Mouse (Mus musculus) kidney, embryonic 16.5 days (tissue): Measurements from ENCODE around the gene Mindy1. TPM values are rescaled to one million over a fixed set of nuclear protein-coding genes. Genes with fewer than 3 reads are reported as not detected.

Experiments
- ATAC-seq: fragments of 200-750 bp; cut with Nextera tagmentation; 2 replicates; pipeline ENCODE4 v1.8.0; 2017; ENCODE audit warnings: moderate TSS enrichment; ENCODE audit not compliant: low FRiP score, low TSS enrichment
- H3K27ac ChIP-seq: fragments of 300-500 bp; sonication (generic); 2 replicates; pipeline ENCODE4 v1.5.1; 2014; ENCODE audit warnings: low read length
- H3K27me3 ChIP-seq: fragments of 300-500 bp; sonication (generic); 2 replicates; pipeline ENCODE4 v1.6.1; 2014; ENCODE audit warnings: low read length, control low read depth, mixed read lengths; ENCODE audit not compliant: insufficient read depth
- H3K36me3 ChIP-seq: fragments of 300-500 bp; sonication (generic); 2 replicates; pipeline ENCODE4 v1.6.1; 2014; ENCODE audit warnings: low read length, control low read depth, mixed read lengths; ENCODE audit not compliant: insufficient read depth
- H3K4me1 ChIP-seq: fragments of 300-500 bp; sonication (generic); 2 replicates; pipeline ENCODE4 v1.6.1; 2014; ENCODE audit warnings: low read length, control low read depth, mixed read lengths; ENCODE audit not compliant: insufficient read depth
- H3K4me2 ChIP-seq: fragments of 300-500 bp; sonication (generic); replicated peaks from 2 replicates; pipeline ENCODE4 v1.6.1; 2014; ENCODE audit warnings: low read depth, low read length
- H3K4me3 ChIP-seq: fragments of 300-500 bp; sonication (generic); 2 replicates; pipeline ENCODE4 v1.5.1; 2014; ENCODE audit warnings: mild to moderate bottlenecking, low read length
- H3K9ac ChIP-seq: fragments of 300-500 bp; sonication (generic); replicated peaks from 2 replicates; pipeline ENCODE4 v1.6.1; 2014; ENCODE audit warnings: low read length
- H3K9me3 ChIP-seq: fragments of 300-500 bp; sonication (generic); 2 replicates; pipeline ENCODE4 v1.6.1; 2016; ENCODE audit warnings: low read length, control low read depth
- WGBS: fragments of 180-500 bp; shearing (Covaris S2); extraction: QIAGEN DNeasy Blood & Tissue Kit; methylation state at CpG from one replicate; pipeline ENCODE4 v1.1.7; 2014; 5-methylcytosine and 5-hydroxymethylcytosine counted together
- polyA plus RNA-seq: library from polyadenylated mRNA; unstranded; fragments of >200 nt; fragmentation: Nextera tagmentation; extraction: Ambion mirVana; gene quantifications from 2 replicates; pipeline ENCODE4 v1.2.1, GENCODE M21; 2015

Mindy1 gene
- polyA plus RNA-seq, 1 experiment from 2014 or later: 57.0 TPM

GRCm38 (mm10) chr3:95243086-95243485, 38.1 kb upstream of the Mindy1 start:
- no peak overlapping the region for H3K9ac ChIP-seq
- no peak overlapping the region for H3K4me2 ChIP-seq
- H3K27ac ChIP-seq: no peak overlapping the region
- peaks cover 14% of the 10 kb centered on the region for H3K36me3 ChIP-seq
- H3K27me3 ChIP-seq: no peaks in the 10 kb centered on the region
- no peak for ATAC-seq
- H3K4me1 ChIP-seq: no peaks in the 10 kb centered on the region
- WGBS: 64% methylated on average over 2 of the region's 2 CpGs
- no peak overlapping the region for H3K4me3 ChIP-seq
- no peaks in the 10 kb centered on the region for H3K9me3 ChIP-seq

- peaks cover 3% of the 10 kb centered on the region; the same call in 1 of the 2 replicates for H3K4me1 ChIP-seq
- 83% methylated on average over 5 of the region's 5 CpGs for WGBS
- ATAC-seq: no peak
Observed at GRCm38 (mm10) chr3:95246465-95247231, 34.5 kb upstream of the Mindy1 start.

GRCm38 (mm10) chr3:95247660-95248336, 33.3 kb upstream of the Mindy1 start:
- Histone ChIP-seq H3K4me1 (peaks cover 3% of the 10 kb centered on the region; the same call in 1 of the 2 replicates), H3K27me3 (no peaks in the 10 kb centered on the region), H3K9ac (no peak overlapping the region), H3K27ac (no peak overlapping the region), H3K9me3 (no peaks in the 10 kb centered on the region), H3K4me3 (no peak overlapping the region), H3K4me2 (no peak overlapping the region), H3K36me3 (peaks cover 12% of the 10 kb centered on the region; the same call in 1 of the 2 replicates)
- 57% methylated on average over 1 of the region's 1 CpGs for WGBS
- no peak for ATAC-seq

More at GRCm38 (mm10) chr3:95246465-95247231, 34.5 kb upstream of the Mindy1 start:
- no peak overlapping the region for H3K4me3 ChIP-seq
- H3K36me3 ChIP-seq: 0 out of 2 replicates have a peak, but pooled peaks cover 10% of the 10 kb centered on the region
- no peak overlapping the region for H3K9ac ChIP-seq
- no peak overlapping the region for H3K27ac ChIP-seq
- H3K27me3 ChIP-seq: no peaks in the 10 kb centered on the region
- H3K9me3 ChIP-seq: no peaks in the 10 kb centered on the region
- H3K4me2 ChIP-seq: no peak overlapping the region

- H3K36me3 ChIP-seq: peaks cover 14% of the 10 kb centered on the region
- H3K4me3 ChIP-seq: no peak overlapping the region
- no peaks in the 10 kb centered on the region for H3K27me3 ChIP-seq
- no peak for ATAC-seq
- H3K9ac ChIP-seq: no peak overlapping the region
- 58% methylated on average over 5 of the region's 5 CpGs for WGBS
- H3K9me3 ChIP-seq: no peaks in the 10 kb centered on the region
- peaks cover 3% of the 10 kb centered on the region; the same call in 1 of the 2 replicates for H3K4me1 ChIP-seq
- no peak overlapping the region for H3K27ac ChIP-seq
- H3K4me2 ChIP-seq: no peak overlapping the region
Observed at GRCm38 (mm10) chr3:95250361-95250760, 30.8 kb upstream of the Mindy1 start.

- H3K9me3 ChIP-seq: no peaks in the 10 kb centered on the region
- no peak within 1 kb of the TSS for H3K9ac ChIP-seq
- no peak within 1 kb of the TSS for H3K4me3 ChIP-seq
- H3K27ac ChIP-seq: 0 out of 2 replicates have a peak within 1 kb of the TSS, but pooled peaks have one; percentile 50
- WGBS: 50% methylated on average over 7 of the region's 7 CpGs
- no peak within 1 kb of the TSS; the same call in 1 of the 2 replicates for H3K4me2 ChIP-seq
- H3K27me3 ChIP-seq: no peaks in the 10 kb centered on the region
- peaks cover 3% of the 10 kb centered on the region; the same call in 1 of the 2 replicates for H3K4me1 ChIP-seq
- peaks cover 12% of the 10 kb centered on the region for H3K36me3 ChIP-seq
- ATAC-seq: 0 out of 2 replicates have a peak, but pooled peaks have one; percentile 31
Observed at GRCm38 (mm10) chr3:95250783-95251424, 30.2 kb upstream of the Mindy1 start, which contains the start of gene Bnipl. TSS of gene Bnipl (minus strand) at chr3:95251193.

DNA sequence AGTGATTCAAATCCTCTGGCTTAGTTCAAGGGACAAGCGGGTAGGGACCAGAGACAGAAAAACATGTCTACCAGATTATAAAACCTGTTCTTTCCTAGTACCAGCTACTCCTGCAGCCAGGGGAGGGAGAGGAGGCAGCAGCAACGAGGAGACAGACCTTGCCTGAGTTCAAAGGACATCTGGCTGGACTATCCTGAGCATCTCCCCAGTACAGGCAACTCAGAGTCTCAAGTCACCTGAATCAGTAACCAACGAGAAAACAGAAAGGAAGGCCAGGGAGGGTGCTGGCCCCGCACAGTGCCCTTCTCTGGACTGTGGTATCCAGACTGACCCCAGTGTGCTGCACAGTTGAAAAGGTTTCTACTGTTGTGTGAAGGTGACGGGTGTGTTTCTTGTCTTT, 24.2 kb upstream of the Mindy1 start:
- no peak for ATAC-seq
- no peak overlapping the region for H3K4me3 ChIP-seq
- WGBS: 77% methylated on average over 5 of the region's 5 CpGs
- no peaks in the 10 kb centered on the region for H3K4me1 ChIP-seq
- H3K4me2 ChIP-seq: no peak overlapping the region
- no peak overlapping the region for H3K27ac ChIP-seq
- no peaks in the 10 kb centered on the region for H3K27me3 ChIP-seq
- H3K36me3 ChIP-seq: peaks cover 50% of the 10 kb centered on the region
- H3K9me3 ChIP-seq: no peaks in the 10 kb centered on the region
- H3K9ac ChIP-seq: no peak overlapping the region

- no peak overlapping the region for H3K4me3 ChIP-seq
- no peak overlapping the region for H3K27ac ChIP-seq
- no peaks in the 10 kb centered on the region for H3K4me1 ChIP-seq
- H3K36me3 ChIP-seq: peaks cover 44% of the 10 kb centered on the region
- no peak for ATAC-seq
- H3K4me2 ChIP-seq: no peak overlapping the region
- no peaks in the 10 kb centered on the region for H3K27me3 ChIP-seq
- H3K9me3 ChIP-seq: no peaks in the 10 kb centered on the region
- H3K9ac ChIP-seq: no peak overlapping the region
- 96% methylated on average over 4 of the region's 4 CpGs for WGBS
Observed at GRCm38 (mm10) chr3:95261975-95262374, 19.2 kb upstream of the Mindy1 start.

GRCm38 (mm10) chr3:95263089-95263739, 17.9 kb upstream of the Mindy1 start:
- 41% methylated on average over 11 of the region's 11 CpGs for WGBS

DNA sequence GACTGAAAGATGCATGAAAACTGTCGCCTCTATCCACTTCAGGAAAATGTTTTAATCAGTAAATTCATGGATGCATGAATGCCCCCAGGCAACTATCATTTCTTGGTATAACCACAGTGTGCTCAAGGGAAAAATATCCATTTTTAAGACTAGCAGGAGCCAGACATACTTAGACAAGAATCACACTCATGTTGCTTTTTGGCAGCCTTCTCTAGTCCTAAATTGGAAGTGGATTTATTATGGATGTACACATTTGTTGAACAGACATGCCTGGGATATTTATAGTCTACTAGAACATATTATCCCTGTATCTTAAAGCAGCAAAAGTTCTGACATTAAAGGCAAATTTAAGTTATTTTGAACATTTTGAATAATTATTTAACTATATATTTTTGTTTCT, 16.4 kb upstream of the Mindy1 start:
- H3K4me3 ChIP-seq: no peak overlapping the region
- H3K9ac ChIP-seq: no peak overlapping the region
- H3K27ac ChIP-seq: no peak overlapping the region
- no peaks in the 10 kb centered on the region for H3K9me3 ChIP-seq
- H3K27me3 ChIP-seq: no peaks in the 10 kb centered on the region
- no peak overlapping the region for H3K4me2 ChIP-seq
- H3K36me3 ChIP-seq: peaks cover 32% of the 10 kb centered on the region
- ATAC-seq: no peak
- peaks cover 1% of the 10 kb centered on the region; the same call in 1 of the 2 replicates for H3K4me1 ChIP-seq
- 77% methylated on average over 1 of the region's 1 CpGs for WGBS

More at GRCm38 (mm10) chr3:95263089-95263739, 17.9 kb upstream of the Mindy1 start:
- no peak overlapping the region for H3K9ac ChIP-seq
- H3K27ac ChIP-seq: no peak overlapping the region
- peak; percentile 85 for ATAC-seq
- peaks cover 42% of the 10 kb centered on the region for H3K36me3 ChIP-seq
- H3K9me3 ChIP-seq: no peaks in the 10 kb centered on the region
- no peak overlapping the region for H3K4me2 ChIP-seq
- no peaks in the 10 kb centered on the region for H3K4me1 ChIP-seq
- no peaks in the 10 kb centered on the region for H3K27me3 ChIP-seq
- no peak overlapping the region for H3K4me3 ChIP-seq
